Mouse (Mus musculus): ENCODE data around the gene Sgpl1.

Sgpl1 gene

DNA sequence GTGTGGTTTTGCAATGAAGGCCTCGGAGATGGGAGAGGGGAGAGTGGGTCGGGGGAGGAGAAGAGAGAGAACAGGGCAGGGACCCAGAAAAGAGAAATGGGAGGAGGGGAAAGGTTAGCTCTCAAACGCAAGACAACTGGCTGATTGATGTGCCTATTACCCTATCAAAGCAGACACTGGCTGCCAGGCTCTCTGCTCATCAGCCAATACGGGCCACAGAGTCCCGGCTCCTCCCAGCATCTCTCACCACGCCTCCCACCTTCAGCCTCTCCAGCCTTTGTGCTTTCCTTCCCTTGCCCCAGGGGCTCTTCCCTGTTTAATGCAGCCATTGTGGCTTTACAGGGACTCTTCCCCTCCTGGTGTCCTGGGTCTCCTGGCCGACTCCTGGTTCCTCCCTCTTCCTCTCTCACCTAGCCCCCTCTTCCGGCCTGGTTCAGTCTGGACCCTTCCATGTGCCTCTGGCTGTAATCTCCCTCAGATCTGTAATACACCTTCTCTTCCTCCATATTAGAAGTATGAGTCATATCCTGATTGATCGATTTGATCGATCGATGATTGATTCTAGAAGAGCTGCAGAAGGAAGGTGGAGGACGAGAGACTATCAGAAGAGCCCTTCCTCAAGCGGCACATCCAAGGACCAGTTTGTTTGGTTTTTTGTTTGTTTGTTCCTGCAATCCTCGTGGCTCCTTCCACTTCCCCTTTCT lies 67.1 kb downstream of the Sgpl1 start:
- peak; percentile 70 to 82 for DNase-seq

DNA sequence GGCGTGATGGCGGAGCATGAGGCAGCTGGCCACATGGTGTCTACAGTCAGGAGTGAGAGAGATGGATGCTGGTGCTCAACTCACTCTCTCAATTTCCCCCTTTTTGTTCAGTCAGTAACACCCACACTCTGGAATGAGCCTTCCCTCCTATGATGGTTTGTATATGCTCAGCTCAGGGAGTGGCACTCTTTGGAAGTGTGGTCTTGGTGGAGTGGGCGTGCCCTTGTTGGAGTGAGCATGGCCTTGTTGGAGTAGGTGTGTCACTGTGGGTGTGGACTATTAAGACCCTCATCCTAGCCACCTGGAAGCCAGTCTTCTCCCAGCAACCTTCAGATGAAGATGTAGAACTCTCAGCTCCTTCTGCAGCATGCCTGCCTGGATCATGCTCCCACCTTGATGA lies 71.9 kb downstream of the Sgpl1 start:
- DNase-seq: no peak

DNA sequence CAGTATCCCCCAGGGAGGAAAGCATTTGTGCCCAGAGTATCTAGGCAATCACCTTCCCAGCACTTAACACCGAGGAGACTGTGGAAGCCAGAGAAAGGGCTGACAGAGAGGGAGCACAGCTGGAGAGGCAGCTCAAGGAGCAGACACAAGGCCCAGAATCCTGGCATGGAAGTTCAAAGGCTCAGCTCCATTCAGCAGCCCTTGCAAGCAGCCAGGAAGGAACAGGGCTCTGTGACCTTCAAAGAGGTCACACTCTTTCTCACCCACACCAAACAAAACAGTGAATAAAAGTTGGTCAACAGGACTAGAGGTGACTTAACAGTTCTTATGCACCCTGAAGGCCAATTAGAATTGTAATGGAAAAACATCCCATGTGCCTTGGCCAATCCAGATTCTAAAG lies 72.9 kb downstream of the Sgpl1 start:
- no peak for DNase-seq

DNA sequence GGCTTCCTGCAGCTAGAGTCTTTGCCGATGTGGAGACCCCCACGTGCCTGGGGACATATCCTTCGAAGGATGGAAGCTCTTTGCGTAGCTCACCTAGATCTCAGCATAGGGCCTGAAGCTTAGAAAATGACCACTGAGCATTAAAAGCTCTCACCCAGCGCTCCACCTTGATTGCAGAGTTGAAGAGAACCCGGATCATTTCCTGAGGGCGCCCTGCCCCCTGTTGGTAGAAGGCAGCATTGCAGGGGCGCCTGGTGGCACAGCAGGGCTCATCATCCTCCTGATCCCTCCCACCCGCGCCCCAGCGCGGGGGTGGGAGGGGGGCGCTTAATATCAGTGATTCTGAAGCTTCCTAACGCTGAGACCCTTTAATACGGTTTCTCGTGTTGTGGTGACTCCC lies 75.2 kb downstream of the Sgpl1 start:
- peak; percentile 75 to 79 for DNase-seq

DNA sequence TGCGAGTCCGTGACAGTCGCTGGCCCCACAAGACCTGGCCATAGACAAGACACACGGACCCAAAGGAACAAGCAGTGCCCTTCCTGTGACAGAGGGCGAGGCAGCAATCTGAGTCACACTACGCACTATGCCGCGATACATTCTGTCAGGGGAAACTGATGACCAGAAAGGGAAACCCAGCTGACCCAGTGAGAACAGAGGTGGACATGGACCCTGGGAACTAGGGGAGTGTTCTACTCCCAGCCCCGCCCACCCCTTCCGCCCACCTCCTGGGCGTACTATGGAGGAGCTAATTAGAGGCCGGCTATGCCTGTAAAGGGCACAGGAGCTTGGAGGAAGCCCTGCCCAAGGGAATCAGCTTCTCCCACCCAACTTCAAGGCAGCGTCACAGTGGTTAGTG lies 78.3 kb downstream of the Sgpl1 start:
- peak in 1 of 2 experiments; percentile 42 for DNase-seq

DNA sequence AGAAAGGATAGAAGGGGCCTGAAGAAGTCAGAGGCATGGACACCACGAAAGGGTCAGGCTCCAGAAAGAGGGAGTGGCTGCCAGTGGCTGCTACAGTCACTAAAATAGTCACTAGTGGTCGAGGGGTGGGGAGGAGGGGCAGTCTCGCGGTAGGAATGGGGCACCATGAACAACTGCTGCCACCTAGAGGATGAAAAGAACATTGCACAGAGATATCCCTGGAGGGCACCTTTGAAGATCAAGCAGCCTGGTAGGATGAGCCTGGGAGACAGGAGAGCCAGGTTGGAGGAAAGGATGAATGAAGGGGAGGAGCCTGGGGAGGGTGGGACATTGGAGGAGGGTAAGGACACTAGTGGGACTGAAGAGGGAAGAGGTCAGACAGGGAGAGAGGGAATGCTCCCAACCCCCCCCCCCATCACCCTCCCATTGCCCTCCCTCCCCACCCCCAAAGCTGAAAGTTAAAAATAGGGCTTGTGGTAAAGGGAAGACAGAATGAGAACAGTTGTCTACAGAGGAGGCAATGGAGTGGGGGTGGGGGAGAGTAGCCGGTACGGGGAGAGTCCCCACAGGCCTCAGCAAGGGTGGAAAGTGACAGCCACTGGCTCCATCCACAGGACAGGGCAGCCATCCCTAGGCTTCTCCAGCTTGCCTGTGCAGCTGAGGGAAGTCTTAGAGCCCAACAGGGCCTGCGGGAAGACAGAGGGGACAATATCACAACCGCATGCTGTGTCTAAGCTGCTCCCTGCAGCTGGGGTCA lies 78.9 kb downstream of the Sgpl1 start:
- peak; percentile 58 to 70 for DNase-seq

DNA sequence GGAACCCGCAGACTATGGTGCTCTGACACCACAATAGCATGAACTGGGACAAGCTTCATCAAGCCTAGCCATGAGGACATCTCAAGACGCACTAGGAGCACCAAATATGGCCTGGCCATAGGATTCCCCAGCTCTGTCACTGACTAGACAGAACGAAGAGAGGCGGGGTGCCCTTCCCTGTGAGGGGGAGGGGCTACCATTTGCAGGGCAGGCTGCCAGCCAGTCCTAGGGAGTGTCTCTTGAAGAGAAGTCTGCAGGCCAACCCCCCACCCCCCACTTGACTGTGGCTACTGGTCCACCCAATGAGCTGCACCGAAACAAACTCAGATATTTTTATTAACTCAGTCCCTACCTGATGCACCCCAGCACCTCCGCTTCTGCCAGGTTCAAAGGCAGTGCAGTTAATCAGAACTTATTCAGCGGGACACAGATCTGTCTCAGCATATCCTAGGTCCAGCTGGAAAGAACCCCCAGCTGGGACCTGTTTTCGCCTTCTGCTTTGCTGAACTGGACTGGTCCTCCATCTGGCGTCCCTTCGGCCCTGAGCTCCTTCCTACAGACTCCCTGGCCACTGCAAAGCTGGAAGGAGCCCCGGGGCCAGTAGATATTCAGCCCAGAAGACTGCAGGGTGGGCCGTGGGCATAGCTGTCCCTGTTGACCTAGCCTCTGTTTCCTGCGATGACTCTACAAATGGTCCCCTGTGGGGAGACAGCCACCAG lies 82.1 kb downstream of the Sgpl1 start:
- peak; percentile 29 to 47 for DNase-seq

DNA sequence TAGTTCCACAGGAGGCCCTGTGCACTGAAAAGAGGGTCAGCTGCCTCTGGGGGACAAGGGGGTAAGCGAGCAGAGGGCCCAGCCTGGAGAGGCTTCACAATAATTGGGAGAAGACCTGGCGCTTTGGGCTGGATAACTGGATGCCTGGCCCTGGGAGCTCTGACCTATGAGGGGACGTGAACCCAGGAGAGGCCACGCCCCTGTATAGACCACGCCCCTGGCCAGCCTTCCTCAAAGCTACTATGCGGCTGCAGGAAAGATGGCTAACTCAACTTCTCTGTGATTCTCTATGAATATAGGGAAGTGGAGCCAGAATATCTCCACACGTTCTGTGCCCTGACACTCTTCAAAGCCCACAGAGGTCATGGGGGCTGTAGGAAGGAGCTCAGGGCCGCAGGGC lies 82.9 kb downstream of the Sgpl1 start:
- peak; percentile 67 to 71 for DNase-seq

DNA sequence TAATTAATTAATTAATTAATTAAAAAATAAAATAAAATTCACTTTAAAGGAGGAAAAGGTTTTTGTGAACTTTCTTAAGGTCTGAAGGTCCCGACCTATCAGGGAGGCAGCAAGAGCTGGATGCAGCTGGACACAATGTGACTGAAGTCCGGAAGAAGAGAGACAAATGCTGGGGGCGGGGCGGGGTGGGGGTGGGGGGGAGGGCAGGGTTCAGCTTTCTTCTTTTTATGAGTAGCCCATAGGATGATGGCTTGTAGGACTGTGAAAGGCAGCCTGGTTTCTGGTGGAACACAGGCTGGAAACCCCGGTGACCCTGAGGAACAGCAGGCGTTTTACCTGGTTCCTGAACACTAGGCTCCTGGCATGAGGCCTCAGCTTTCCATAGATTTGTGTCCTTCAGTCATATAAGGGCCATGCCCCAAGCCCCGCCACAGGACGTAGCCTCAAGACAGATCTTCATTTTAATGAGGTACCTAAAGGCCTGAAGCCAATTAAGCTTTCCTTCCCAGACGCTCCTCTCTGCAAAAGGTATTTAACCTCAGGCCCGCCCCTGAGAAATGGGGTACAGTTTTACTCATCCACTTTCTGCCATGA lies 84.1 kb downstream of the Sgpl1 start:
- no peak for DNase-seq

DNA sequence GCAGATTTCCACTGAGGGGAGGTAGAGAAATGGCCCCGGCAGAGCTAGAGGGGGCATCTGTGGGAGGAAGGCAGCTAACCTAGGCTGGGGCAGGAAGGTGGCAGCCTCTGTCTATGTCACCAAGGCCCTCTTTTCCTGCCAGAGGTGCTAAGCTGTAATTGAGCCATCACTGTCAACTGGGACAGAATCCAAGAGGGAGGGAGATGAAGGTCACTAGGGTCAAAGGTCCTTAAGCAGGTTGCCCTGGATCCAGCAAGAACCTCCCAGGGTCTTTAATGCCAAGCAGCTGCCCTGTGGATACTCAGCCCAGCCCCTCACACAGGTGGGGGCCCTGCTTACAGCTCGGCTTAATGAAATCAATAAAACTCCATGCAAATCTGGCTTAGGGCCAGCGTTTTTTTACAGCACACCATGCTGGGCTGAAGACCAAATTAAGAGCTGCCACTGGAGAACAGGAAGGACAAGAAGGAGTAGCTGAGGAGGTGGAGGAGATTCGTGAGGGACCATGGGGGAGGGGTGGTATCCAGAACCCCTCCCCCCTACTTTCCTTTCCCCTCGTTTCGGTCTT lies 87.9 kb downstream of the Sgpl1 start:
- no peak for DNase-seq

DNA sequence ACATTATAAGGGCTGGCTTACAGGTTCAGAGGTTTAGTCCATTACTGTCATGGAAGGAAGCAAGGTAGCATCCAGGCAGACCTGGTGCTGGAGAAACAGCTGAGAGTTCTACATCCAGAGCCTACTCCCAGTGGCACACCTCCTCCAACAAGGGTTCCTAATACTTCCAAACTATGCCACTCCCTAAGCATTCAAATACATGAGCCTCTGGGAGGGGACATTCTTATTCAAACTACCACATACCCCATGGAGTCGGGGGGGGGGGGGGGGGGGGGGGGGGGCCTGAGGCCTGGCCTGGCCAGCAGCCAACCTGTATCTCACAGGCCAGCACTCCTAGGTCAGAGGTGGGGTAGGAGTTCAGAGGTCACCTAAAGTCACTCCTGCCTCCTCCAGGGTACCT lies 88.4 kb downstream of the Sgpl1 start:
- DNase-seq: no peak

DNA sequence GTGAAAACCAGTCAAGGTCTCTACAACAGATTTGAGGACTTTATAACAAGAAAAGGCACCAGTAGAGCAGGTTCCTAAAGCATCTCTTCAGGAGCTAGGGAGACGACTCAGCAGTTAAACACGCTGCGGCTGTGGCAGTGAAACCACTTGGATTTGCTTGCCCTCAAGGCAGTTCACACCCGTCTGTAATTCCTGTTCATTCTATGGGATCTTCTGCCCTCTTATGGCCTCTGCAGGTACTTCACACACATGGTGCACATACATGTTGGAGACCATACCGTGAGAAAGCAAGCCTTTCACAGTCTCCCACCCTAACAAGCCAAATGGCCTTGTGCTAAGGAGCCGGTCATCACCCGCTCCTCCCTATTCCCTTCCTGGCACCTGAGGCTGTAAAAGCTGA lies 90.8 kb downstream of the Sgpl1 start:
- DNase-seq: no peak

DNA sequence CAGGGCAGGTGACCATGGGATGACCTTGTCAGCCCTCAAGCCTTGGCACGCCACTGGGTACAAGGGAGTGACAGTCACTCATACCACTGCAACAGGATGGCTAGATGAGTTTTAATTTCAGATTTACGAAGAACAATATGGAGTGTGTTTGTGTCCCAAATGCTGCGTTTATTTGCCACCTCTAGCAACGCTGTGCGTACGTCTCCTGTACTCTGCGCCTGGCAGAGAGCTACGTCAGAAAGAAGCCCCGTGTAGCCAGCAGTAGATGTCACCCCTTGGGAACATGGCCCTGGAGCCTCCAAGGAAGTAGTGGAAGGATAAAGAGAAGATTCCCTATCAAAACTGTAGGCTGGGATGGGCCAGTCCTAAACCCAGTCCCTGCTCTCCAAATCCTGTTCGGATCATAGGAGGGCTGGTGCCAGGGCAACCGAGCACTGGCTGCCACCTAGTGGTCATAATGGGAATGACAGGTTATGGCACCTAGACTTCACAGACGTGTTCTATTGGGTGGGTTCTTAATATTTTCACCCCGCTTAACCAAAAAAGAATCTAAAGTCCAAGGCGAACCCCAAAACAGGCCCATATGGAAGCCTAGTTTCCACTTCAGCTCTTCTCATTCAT lies 95.4 kb downstream of the Sgpl1 start:
- peak; percentile 80 to 81 for DNase-seq
